Mouse (Mus musculus): ENCODE data around the gene Ralgds. TPM values are rescaled to one million over a fixed set of nuclear protein-coding genes. Genes with fewer than 3 reads are reported as not detected.

The Ralgds gene
- polyA plus RNA-seq, 1 experiment: not detected

GRCm38 (mm10) chr2:28601720-28602590 is 89.0 kb downstream of the Ralgds start:
- no peak for TF ChIP-seq CTCF (IDR thresholded peaks at IDR 0.05; ENCODE audit: insufficient read depth, low read depth, low read length)
- no peak for TF ChIP-seq POLR2A (IDR thresholded peaks at IDR 0.05; ENCODE audit: insufficient read depth, low read depth, low read length)
- 75% methylated on average over 12 of the region's 12 CpGs for WGBS
- Histone ChIP-seq H3K4me1 (ENCODE audit: control insufficient read depth, insufficient read depth, low read length) (no peaks in the 10 kb centered on the region), H3K4me3 (ENCODE audit: insufficient read depth, low read depth, low read length) (no peak overlapping the region), H3K27ac (ENCODE audit: insufficient read depth, low read depth, low read length) (no peak overlapping the region)

Other genes with a start within 250 kb of the Ralgds start
- not detected in 2 replicates for gene Ppp1r26, start 66.3 kb upstream of the Ralgds start, polyA plus RNA-seq (2012; ENCODE audit: insufficient read depth, insufficient read length, low replicate concordance, missing spikeins)
- not detected in 2 replicates for gene 1700007K13Rik, start 46.8 kb upstream of the Ralgds start, polyA plus RNA-seq (2012; ENCODE audit: insufficient read depth, insufficient read length, low replicate concordance, missing spikeins)
- not detected in 2 replicates for gene Mrps2, start 45.1 kb upstream of the Ralgds start, polyA plus RNA-seq (2012; ENCODE audit: insufficient read depth, insufficient read length, low replicate concordance, missing spikeins)
- gene Gbgt1, start 16.2 kb upstream of the Ralgds start, polyA plus RNA-seq (2012; ENCODE audit: insufficient read depth, insufficient read length, low replicate concordance, missing spikeins): not detected in 2 replicates
- gene Gm10134, start 7.0 kb upstream of the Ralgds start, polyA plus RNA-seq (2012; ENCODE audit: insufficient read depth, insufficient read length, low replicate concordance, missing spikeins): not detected in 2 replicates
- not detected in 2 replicates for gene Cel, start 50.3 kb downstream of the Ralgds start, polyA plus RNA-seq (2012; ENCODE audit: insufficient read depth, insufficient read length, low replicate concordance, missing spikeins)
- not detected in 2 replicates for gene Gtf3c5, start 70.6 kb downstream of the Ralgds start, polyA plus RNA-seq (2012; ENCODE audit: insufficient read depth, insufficient read length, low replicate concordance, missing spikeins)
- not detected in 2 replicates for gene Gfi1b, start 108.9 kb downstream of the Ralgds start, polyA plus RNA-seq (2012; ENCODE audit: insufficient read depth, insufficient read length, low replicate concordance, missing spikeins)
- gene Tsc1, start 128.1 kb downstream of the Ralgds start, polyA plus RNA-seq (2012; ENCODE audit: insufficient read depth, insufficient read length, low replicate concordance, missing spikeins): not detected in 2 replicates
- gene Spaca9, start 186.6 kb downstream of the Ralgds start, polyA plus RNA-seq (2012; ENCODE audit: insufficient read depth, insufficient read length, low replicate concordance, missing spikeins): not detected in 2 replicates
- gene Ak8, start 187.0 kb downstream of the Ralgds start, polyA plus RNA-seq (2012; ENCODE audit: insufficient read depth, insufficient read length, low replicate concordance, missing spikeins): not detected in 2 replicates